Mouse (Mus musculus) limb, embryonic 14.5 days (tissue): ENCODE measurements at regions not wholly inside any gene's neighbourhood (a gene's known extent, or its start where the extent isn't known, plus 50 kb on each side); places are given as distances from the start of the nearest gene placed in this dataset.

Source experiments
- ATAC-seq: fragments of 200-750 bp; cut with Nextera tagmentation; 2 replicates; pipeline ENCODE4 v1.8.0; 2017; ENCODE audit warnings: low read depth, moderate number of reproducible peaks, moderate TSS enrichment; ENCODE audit not compliant: low FRiP score
- DNase-seq: peaks from one replicate; pipeline ENCODE4 v3.0.0-alpha.2; 2015; ENCODE audit warnings: low spot score
- H3K27ac ChIP-seq: fragments of 300-500 bp; sonication (generic); replicated peaks from 2 replicates; pipeline ENCODE4 v1.5.1; 2014; ENCODE audit warnings: low read depth, mild to moderate bottlenecking, low read length, moderate library complexity, mixed read lengths
- H3K27me3 ChIP-seq: fragments of 300-500 bp; sonication (generic); 2 replicates; pipeline ENCODE4 v1.6.1; 2014; ENCODE audit warnings: low read length, mixed read lengths; ENCODE audit not compliant: control insufficient read depth, insufficient read depth
- H3K36me3 ChIP-seq: fragments of 300-500 bp; sonication (generic); 2 replicates; pipeline ENCODE4 v1.6.1; 2014; ENCODE audit warnings: mild to moderate bottlenecking, low read length, moderate library complexity, mixed read lengths; ENCODE audit not compliant: control insufficient read depth, insufficient read depth
- H3K4me1 ChIP-seq: fragments of 300-500 bp; sonication (generic); 2 replicates; pipeline ENCODE4 v1.6.1; 2014; ENCODE audit warnings: antibody characterized with exemption, low read length, mixed read lengths; ENCODE audit not compliant: control insufficient read depth, insufficient read depth
- H3K4me2 ChIP-seq: fragments of 300-500 bp; sonication (generic); replicated peaks from 2 replicates; pipeline ENCODE4 v1.6.1; 2014; ENCODE audit warnings: low read depth, mild to moderate bottlenecking, low read length, moderate library complexity; ENCODE audit not compliant: severe bottlenecking
- H3K4me3 ChIP-seq: fragments of 300-500 bp; sonication (generic); replicated peaks from 2 replicates; pipeline ENCODE4 v1.5.1; 2014; ENCODE audit warnings: low read length
- H3K9ac ChIP-seq: fragments of 300-500 bp; sonication (generic); 2 replicates; pipeline ENCODE4 v1.6.1; 2014; ENCODE audit warnings: mild to moderate bottlenecking, low read depth, low read length, moderate library complexity; ENCODE audit not compliant: severe bottlenecking
- H3K9me3 ChIP-seq: fragments of 300-500 bp; sonication (generic); 2 replicates; pipeline ENCODE4 v1.6.1; 2016; ENCODE audit warnings: low read length; ENCODE audit not compliant: control insufficient read depth
- POLR2A ChIP-seq: fragments of 200-500 bp; IDR thresholded peaks from 2 replicates; pipeline ENCODE4 v1.8.0; 2012; ENCODE audit warnings: inconsistent platforms, mild to moderate bottlenecking, moderate library complexity, borderline replicate concordance; ENCODE audit not compliant: insufficient read depth, insufficient read length; ENCODE audit errors: extremely low read depth
- WGBS: fragments of 180-500 bp; shearing (Covaris S2); extraction: QIAGEN DNeasy Blood & Tissue Kit; methylation state at CpG from one replicate; pipeline ENCODE4 v1.1.7; 2014; 5-methylcytosine and 5-hydroxymethylcytosine counted together

DNA sequence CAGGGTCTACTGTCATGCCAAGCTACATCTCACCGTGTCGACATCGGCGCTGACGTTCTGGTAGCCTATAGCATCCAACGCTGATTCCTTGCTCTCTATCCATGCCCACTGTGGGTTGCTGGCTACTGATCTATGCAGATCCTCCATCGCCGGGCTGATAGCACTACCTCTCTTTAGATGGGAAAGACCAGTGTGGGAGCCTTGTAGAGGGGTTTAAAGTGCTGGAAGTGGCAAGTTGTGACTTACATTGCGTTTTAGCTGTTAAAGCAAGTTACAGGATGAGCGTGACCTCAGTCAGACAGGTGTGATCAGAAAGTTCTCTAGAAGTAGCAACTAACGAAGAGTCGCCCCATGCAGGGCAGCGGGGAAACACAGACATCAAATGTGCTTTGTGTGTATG is 160.9 kb downstream of the Kdr start:
- DNase-seq (no peak), ATAC-seq (no peak)
- WGBS: 96% methylated on average over 13 of the region's 13 CpGs
- H3K9me3 ChIP-seq: no peaks in the 10 kb centered on the region
- TF ChIP-seq POLR2A: no peak
- H3K36me3 ChIP-seq: no peaks in the 10 kb centered on the region
- no peaks in the 10 kb centered on the region for H3K27me3 ChIP-seq
- no peak overlapping the region for H3K9ac ChIP-seq
- no peaks in the 10 kb centered on the region; the same call in 1 of the 2 replicates for H3K4me1 ChIP-seq
- no peak overlapping the region for H3K27ac ChIP-seq
- H3K4me2 ChIP-seq: no peak overlapping the region
- no peak overlapping the region for H3K4me3 ChIP-seq

DNA sequence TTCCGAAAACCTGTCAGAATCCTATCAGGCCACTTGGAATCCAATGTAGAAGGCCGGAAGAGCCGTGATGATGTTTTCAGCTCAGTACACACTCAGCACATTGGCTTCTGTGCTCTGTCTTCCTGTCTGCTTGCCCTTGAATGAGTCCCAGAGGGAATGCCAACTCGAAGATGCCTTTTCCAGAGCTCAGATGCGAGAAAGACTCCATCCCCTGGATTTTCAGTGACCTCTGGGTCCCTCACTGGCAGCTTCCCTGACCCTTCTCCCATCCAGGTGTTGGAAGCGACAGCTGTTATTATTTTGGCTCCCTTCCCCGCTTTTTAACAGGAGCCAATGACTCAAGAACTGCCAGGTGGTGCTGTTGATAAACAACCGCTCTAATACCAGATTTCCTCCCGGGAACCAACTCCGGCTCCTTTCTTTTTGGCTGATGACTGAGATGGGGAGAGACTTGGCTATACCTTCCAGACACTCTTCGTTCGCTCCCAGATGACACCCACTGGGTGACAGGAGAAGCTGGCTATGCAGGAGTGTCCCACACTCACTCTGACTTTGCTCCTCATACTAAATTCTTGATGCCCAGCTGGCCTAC is 163.8 kb downstream of the Kdr start:
- no peak overlapping the region for H3K9ac ChIP-seq
- H3K27me3 ChIP-seq: no peaks in the 10 kb centered on the region
- no peak for TF ChIP-seq POLR2A
- WGBS: 65% methylated on average over 12 of the region's 12 CpGs
- DNase-seq (peak; percentile 16), ATAC-seq (no peak)
- H3K4me2 ChIP-seq: no peak overlapping the region
- H3K9me3 ChIP-seq: no peaks in the 10 kb centered on the region
- no peaks in the 10 kb centered on the region; the same call in 1 of the 2 replicates for H3K4me1 ChIP-seq
- H3K4me3 ChIP-seq: no peak overlapping the region
- no peak overlapping the region for H3K27ac ChIP-seq
- H3K36me3 ChIP-seq: no peaks in the 10 kb centered on the region

DNA sequence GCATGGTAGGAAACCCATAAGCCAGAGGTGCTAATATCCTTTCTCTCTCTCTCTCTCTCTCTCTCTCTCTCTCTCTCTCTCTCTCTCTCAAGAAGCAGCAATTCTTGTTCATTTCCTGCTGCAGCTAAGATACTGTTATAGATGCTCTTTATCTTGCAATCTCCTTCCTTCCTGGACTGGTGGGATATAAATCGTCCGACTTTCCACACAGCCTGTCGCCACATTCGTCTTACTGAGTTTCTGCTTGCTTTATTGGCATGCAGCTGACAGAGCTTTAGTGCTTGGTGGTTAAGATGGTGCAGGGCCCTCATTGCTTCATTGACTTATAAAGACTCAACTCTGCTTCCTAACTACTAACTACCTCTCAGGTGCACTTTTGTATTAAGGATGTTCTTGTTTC is 165.6 kb downstream of the Kdr start:
- WGBS: 50% methylated on average over 4 of the region's 4 CpGs

DNA sequence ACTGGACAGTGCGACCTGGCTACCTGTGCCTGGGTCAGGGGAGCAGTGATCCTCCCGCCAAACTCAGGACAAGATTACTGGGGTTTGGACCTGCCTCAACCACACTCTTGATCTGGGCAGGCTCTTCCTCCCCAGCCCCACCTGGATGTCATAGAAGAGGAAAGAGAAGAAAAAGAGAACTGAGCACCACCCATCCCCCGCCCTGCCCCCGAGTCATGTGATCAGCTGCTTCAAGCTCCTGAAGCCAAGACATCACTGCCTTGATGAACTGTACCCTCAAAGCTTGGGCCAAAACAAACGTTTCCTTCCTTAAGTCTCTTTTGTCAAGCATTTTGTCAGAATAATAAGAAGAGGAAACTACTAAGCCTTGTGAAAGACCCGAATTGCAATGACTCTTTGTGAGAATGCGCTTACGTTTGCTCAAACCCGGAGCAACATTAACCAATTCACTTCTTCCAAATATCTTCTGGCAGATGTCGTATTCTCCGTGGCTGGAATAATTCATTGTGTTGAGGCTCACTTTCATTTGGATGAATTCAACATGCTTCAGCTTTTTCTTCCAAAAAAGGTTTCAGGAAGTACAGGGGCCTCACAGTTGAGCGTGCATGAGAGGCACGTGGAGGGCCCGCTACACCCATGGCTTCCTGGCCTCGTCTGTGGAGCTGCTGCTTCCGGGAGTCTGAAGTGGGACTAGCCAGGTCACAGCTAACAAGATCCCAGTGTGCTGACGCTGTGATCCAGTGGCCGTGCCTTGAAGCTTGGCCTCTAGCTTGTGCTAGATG is 169.5 kb downstream of the Kdr start:
- no peak for ATAC-seq
- H3K36me3 ChIP-seq: no peaks in the 10 kb centered on the region

More for the DNA sequence above, 165.6 kb downstream of the Kdr start:
- H3K4me1 ChIP-seq: no peaks in the 10 kb centered on the region; the same call in 1 of the 2 replicates
- no peak overlapping the region for H3K27ac ChIP-seq
- no peaks in the 10 kb centered on the region for H3K9me3 ChIP-seq
- H3K4me3 ChIP-seq: no peak overlapping the region
- H3K9ac ChIP-seq: no peak overlapping the region
- TF ChIP-seq POLR2A: no peak
- DNase-seq (no peak), ATAC-seq (no peak)
- H3K4me2 ChIP-seq: no peak overlapping the region
- no peaks in the 10 kb centered on the region for H3K36me3 ChIP-seq
- H3K27me3 ChIP-seq: no peaks in the 10 kb centered on the region

DNA sequence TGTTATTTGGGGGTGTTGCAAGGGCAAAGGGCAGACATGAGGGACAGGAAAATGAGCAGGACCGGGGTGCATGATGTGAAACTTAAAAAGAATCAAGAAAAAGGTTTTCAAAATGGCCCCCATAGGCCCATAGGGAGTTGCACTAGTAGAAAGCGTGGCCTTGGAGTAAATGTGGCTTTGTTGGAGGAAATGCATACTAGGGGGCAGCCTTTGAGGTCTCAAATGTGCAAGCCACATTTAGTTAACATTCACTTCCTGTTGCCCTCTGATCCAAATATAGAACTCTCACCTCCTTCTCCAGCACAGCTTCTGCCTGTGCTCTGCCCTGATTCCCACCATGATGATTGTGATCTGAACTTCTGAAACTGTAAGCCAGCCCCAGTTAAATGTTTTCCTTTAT is 173.2 kb downstream of the Kdr start:
- no peak overlapping the region for H3K27ac ChIP-seq
- no peaks in the 10 kb centered on the region for H3K4me1 ChIP-seq
- no peak overlapping the region for H3K4me2 ChIP-seq
- no peak for ATAC-seq
- no peak for TF ChIP-seq POLR2A
- WGBS: 92% methylated on average over 2 of the region's 2 CpGs
- H3K9me3 ChIP-seq: no peaks in the 10 kb centered on the region
- DNase-seq: no peak
- no peak overlapping the region for H3K9ac ChIP-seq
- no peaks in the 10 kb centered on the region for H3K27me3 ChIP-seq
- no peaks in the 10 kb centered on the region for H3K36me3 ChIP-seq
- no peak overlapping the region for H3K4me3 ChIP-seq

More for the DNA sequence above, 169.5 kb downstream of the Kdr start:
- no peak for DNase-seq
- no peaks in the 10 kb centered on the region for H3K4me1 ChIP-seq
- no peak overlapping the region for H3K4me2 ChIP-seq
- no peaks in the 10 kb centered on the region for H3K9me3 ChIP-seq
- WGBS: 83% methylated on average over 18 of the region's 18 CpGs
- no peaks in the 10 kb centered on the region for H3K27me3 ChIP-seq
- H3K4me3 ChIP-seq: no peak overlapping the region
- no peak overlapping the region for H3K9ac ChIP-seq
- H3K27ac ChIP-seq: no peak overlapping the region
- no peak for TF ChIP-seq POLR2A

DNA sequence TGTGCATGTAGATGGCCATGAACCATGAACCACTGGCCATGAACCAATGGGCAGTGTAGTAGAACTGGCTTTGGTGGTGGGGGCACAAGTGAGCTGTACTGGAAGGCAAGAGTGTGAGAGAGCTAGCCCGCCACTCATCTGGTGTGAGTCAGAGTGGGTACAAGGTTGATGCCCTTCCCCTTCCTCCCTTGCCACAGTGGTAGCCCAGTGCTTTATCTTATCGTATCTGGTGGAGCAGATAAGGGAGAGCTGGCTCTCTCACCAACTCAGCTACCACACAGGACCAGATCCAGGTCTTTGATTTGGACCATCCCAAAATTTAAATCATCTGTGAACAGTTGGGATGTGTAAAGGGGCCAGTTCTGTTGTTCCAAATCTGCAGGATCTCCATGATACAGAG is 173.9 kb downstream of the Kdr start:
- H3K4me3 ChIP-seq: no peak overlapping the region
- no peak overlapping the region for H3K9ac ChIP-seq
- no peaks in the 10 kb centered on the region for H3K4me1 ChIP-seq
- ATAC-seq: no peak
- no peak overlapping the region for H3K4me2 ChIP-seq
- 89% methylated on average over 2 of the region's 2 CpGs for WGBS
- no peak for TF ChIP-seq POLR2A
- no peaks in the 10 kb centered on the region for H3K9me3 ChIP-seq
- no peaks in the 10 kb centered on the region for H3K27me3 ChIP-seq
- H3K36me3 ChIP-seq: no peaks in the 10 kb centered on the region
- no peak overlapping the region for H3K27ac ChIP-seq
- no peak for DNase-seq
